Mouse (Mus musculus) bone marrow macrophage, adult 2 months (primary cell): Measurements from ENCODE around the gene Htr2b.

ENCODE experiments used
- CTCF ChIP-seq: IDR thresholded peaks from 2 replicates; pipeline ENCODE4 v1.5.1; 2012; ENCODE audit warnings: low read depth, mild to moderate bottlenecking, low read length, moderate library complexity
- POLR2A ChIP-seq: IDR thresholded peaks from 2 replicates; pipeline ENCODE4 v1.6.1; 2012; ENCODE audit warnings: mild to moderate bottlenecking, low read depth, low read length, borderline replicate concordance

DNA sequence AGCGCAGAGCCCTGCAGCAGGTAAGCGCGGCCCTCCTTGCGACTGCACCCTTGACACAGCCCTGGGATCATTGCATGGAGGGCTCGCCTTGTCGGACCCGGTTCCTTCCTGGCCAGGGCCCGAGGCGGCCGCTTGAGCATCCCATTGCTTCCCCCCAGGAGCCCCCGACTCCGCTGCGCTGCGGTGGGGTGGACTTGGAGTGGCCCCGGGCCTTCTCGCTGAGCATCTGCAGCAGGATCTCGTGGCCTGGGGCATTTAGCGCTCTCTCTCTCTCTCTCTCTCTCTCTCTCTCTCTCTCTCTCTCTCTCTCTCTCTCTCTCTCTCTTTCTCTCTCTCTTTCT is 43.0 kb upstream of the Htr2b start:
- TF ChIP-seq CTCF (no peak), POLR2A (no peak)
